Mouse (Mus musculus) megakaryocyte, embryonic 14.5 days (primary cell): ENCODE measurements around the gene Alk. TPM values are rescaled to one million over a fixed set of nuclear protein-coding genes. Genes with fewer than 3 reads are reported as not detected.

Experiments
- H3K27me3 ChIP-seq: replicated peaks from 2 replicates; pipeline ENCODE3; 2012; ENCODE audit warnings: inconsistent platforms
- H3K36me3 ChIP-seq: replicated peaks from 2 replicates; pipeline ENCODE3; 2012; ENCODE audit warnings: low read length, inconsistent platforms, mixed read lengths
- H3K4me1 ChIP-seq: 2 replicates; pipeline ENCODE4 v1.6.1; 2012; ENCODE audit warnings: inconsistent platforms
- H3K4me3 ChIP-seq: replicated peaks from 2 replicates; pipeline ENCODE3; 2012; ENCODE audit warnings: moderate library complexity, mild to moderate bottlenecking, inconsistent platforms
- H3K9me3 ChIP-seq: 2 replicates; pipeline ENCODE4 v1.6.1; 2012; ENCODE audit warnings: inconsistent platforms
- FLI1 ChIP-seq: IDR thresholded peaks from 2 replicates; pipeline ENCODE4 v1.6.1; 2012; ENCODE audit warnings: low read length, inconsistent platforms, mixed read lengths
- GATA1 ChIP-seq: IDR thresholded peaks from 3 replicates; pipeline ENCODE4 v1.6.1; 2012; ENCODE audit warnings: mixed read lengths, low read length, inconsistent platforms, borderline replicate concordance
- polyA plus RNA-seq: library from polyadenylated mRNA; stranded (reverse); fragments of >175 nt; gene quantifications from 2 replicates; pipeline ENCODE4 v1.2.3, GENCODE M21; 2012; ENCODE audit warnings: low replicate concordance; ENCODE audit not compliant: insufficient read depth

The Alk gene
- polyA plus RNA-seq, 1 experiment = not detected

DNA sequence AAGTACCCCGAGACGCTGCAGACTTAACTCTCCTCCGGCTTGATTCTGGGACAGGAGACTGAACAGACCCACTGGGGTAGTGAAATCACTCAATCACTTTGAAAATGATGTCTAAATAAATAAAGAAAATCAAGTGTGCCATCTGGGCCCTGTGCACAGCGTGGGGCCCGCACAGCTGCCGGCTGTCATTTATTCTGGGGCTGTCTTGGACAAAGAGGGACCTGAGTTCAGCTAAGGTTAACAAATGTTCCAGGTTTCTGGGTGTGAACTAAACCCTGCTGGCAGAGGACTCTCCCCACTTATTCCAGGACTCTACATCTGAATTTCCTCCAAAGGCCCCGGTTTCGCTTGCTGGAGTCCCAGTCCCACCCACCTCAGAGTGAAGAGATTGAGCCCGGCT, 581.1 kb downstream of the Alk start:
- H3K4me1 ChIP-seq = no peaks in the 10 kb centered on the region
- no peaks in the 10 kb centered on the region for H3K36me3 ChIP-seq
- H3K4me3 ChIP-seq = no peak overlapping the region
- H3K9me3 ChIP-seq = peaks cover 39% of the 10 kb centered on the region
- no peaks in the 10 kb centered on the region for H3K27me3 ChIP-seq
- no peak for TF ChIP-seq FLI1
- TF ChIP-seq GATA1 = no peak

GRCm38 (mm10) chr17:72021733-72022669, 582.4 kb downstream of the Alk start:
- Histone ChIP-seq H3K27me3 (no peaks in the 10 kb centered on the region), H3K4me1 (no peaks in the 10 kb centered on the region), H3K4me3 (no peak overlapping the region), H3K36me3 (no peaks in the 10 kb centered on the region), H3K9me3 (peaks cover 35% of the 10 kb centered on the region)
- TF ChIP-seq GATA1 (no peak), FLI1 (no peak)

DNA sequence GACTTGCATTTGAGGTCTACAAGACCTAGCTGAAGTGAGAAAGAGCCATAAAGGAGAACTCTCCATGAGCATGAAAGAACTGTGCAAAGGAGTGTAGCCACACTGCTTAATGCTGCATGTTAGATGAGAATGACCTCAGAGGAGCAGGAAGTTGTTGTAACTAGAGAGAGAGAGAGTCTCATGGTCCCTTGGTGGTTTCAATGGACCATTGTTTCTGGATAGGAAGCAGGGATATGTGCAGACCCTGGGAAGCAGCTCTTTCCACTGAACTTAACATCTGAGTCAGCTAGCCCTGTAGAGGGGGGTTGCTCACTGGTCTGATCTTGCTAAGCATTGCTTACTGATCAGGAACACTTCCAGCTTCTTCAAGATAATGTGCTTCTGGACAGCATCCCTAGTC, 587.1 kb downstream of the Alk start:
- H3K4me3 ChIP-seq = no peak overlapping the region
- no peak for TF ChIP-seq FLI1
- no peak for TF ChIP-seq GATA1
- H3K9me3 ChIP-seq = peaks cover 46% of the 10 kb centered on the region
- no peaks in the 10 kb centered on the region for H3K27me3 ChIP-seq
- no peaks in the 10 kb centered on the region for H3K36me3 ChIP-seq
- no peaks in the 10 kb centered on the region for H3K4me1 ChIP-seq

DNA sequence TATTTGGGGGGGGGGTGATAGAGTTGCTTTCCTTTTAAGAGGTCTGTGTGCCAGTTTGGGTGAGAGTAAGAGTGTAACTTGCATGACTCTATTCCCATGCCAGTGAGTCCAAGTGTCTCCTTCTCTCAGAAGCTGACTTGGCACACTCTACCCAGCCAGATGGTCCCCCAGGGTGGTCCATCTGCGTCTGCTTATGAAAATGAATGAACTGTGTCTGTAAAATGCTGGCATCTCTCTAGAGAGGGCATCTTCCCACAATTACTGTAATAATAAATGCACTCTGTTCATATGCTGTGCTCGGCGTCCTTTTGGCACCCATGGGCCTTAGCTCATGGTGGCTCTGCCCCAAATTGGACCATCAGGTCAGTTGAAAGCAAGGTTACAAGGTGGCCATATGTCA, 589.2 kb downstream of the Alk start:
- TF ChIP-seq FLI1 (no peak), GATA1 (no peak)
- H3K9me3 ChIP-seq = peaks cover 36% of the 10 kb centered on the region
- H3K36me3 ChIP-seq = no peaks in the 10 kb centered on the region
- H3K4me1 ChIP-seq = no peaks in the 10 kb centered on the region
- no peaks in the 10 kb centered on the region for H3K27me3 ChIP-seq
- H3K4me3 ChIP-seq = no peak overlapping the region

DNA sequence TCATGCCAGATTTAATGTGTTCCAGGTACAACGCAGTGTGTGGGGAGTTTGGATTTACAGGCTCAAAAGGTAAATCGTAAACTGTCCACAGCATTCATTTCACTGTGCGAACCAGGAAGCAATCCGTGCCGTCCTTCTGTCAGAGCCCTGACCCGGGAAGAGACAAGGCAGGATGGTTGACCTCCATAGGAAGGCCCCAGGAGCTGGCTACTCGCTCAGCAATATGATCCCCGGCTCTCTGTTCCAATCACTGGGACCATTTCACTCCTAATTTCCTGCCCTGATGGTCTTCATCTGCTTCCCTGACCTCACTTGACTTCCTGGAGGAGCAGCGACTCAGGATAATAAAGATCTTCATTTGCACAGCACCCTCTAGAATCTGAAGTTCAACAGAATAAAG, 591.7 kb downstream of the Alk start:
- no peaks in the 10 kb centered on the region for H3K27me3 ChIP-seq
- H3K36me3 ChIP-seq = no peaks in the 10 kb centered on the region
- no peaks in the 10 kb centered on the region for H3K4me1 ChIP-seq
- H3K4me3 ChIP-seq = no peak overlapping the region
- H3K9me3 ChIP-seq = peaks cover 34% of the 10 kb centered on the region
- no peak for TF ChIP-seq FLI1
- TF ChIP-seq GATA1 = no peak

DNA sequence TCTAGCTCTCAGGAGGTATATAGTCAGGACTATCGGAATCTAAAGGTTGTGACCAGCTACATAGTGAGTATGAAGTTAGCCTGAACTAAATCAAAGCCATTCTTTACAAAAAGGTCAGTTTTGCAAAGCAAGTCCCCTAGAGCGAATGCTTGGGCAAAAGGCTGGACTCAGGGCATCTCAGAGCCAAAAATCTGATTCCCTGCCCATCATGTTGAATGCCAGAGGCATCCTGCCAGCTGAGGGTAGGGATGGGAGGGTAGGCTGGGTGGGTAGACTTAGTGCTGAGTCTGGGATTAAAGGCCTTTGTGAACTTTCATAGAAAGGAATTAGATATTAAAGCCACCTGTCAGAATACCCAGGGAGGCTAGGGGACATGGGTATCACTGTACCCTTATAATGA, 594.6 kb downstream of the Alk start:
- TF ChIP-seq GATA1 (no peak), FLI1 (no peak)
- Histone ChIP-seq H3K4me3 (no peak overlapping the region), H3K36me3 (no peaks in the 10 kb centered on the region), H3K9me3 (peaks cover 16% of the 10 kb centered on the region; the same call in 1 of the 2 replicates), H3K4me1 (no peaks in the 10 kb centered on the region), H3K27me3 (no peaks in the 10 kb centered on the region)

- H3K9me3 ChIP-seq = peaks cover 6% of the 10 kb centered on the region; the same call in 1 of the 2 replicates
- no peaks in the 10 kb centered on the region for H3K27me3 ChIP-seq
- no peaks in the 10 kb centered on the region for H3K4me1 ChIP-seq
- no peaks in the 10 kb centered on the region for H3K36me3 ChIP-seq
- H3K4me3 ChIP-seq = no peak overlapping the region
- TF ChIP-seq FLI1 = no peak
- no peak for TF ChIP-seq GATA1
These were observed 596.0 kb downstream of the Alk start for GRCm38 (mm10) chr17:72008389-72008788.

- H3K4me3 ChIP-seq = no peak overlapping the region
- peaks cover 14% of the 10 kb centered on the region; the same call in 1 of the 2 replicates for H3K9me3 ChIP-seq
- TF ChIP-seq GATA1 = no peak
- TF ChIP-seq FLI1 = no peak
- no peaks in the 10 kb centered on the region for H3K4me1 ChIP-seq
- H3K36me3 ChIP-seq = no peaks in the 10 kb centered on the region
- H3K27me3 ChIP-seq = no peaks in the 10 kb centered on the region
These were observed 599.1 kb downstream of the Alk start for GRCm38 (mm10) chr17:72005365-72005764.

- no peak for TF ChIP-seq FLI1
- TF ChIP-seq GATA1 = no peak
- peaks cover 22% of the 10 kb centered on the region for H3K9me3 ChIP-seq
- no peaks in the 10 kb centered on the region for H3K36me3 ChIP-seq
- no peaks in the 10 kb centered on the region for H3K27me3 ChIP-seq
- H3K4me1 ChIP-seq = no peaks in the 10 kb centered on the region
- H3K4me3 ChIP-seq = no peak overlapping the region
These were observed 604.6 kb downstream of the Alk start for GRCm38 (mm10) chr17:71999527-72000482.
